Mouse (Mus musculus): ENCODE measurements at regions not wholly inside any gene's neighbourhood (a gene's known extent, or its start where the extent isn't known, plus 50 kb on each side); places are given as distances from the start of the nearest gene placed in this dataset.

- H3K27ac ChIP-seq (ENCODE audit: low read length): no peak overlapping the region
- H3K4me1 ChIP-seq (ENCODE audit: control insufficient read depth, insufficient read depth, low read length): no peaks in the 10 kb centered on the region
- no peaks in the 10 kb centered on the region for H3K27me3 ChIP-seq (ENCODE audit: control insufficient read depth, insufficient read depth, low read depth, low read length)
- ATAC-seq: no peak
- H3K9ac ChIP-seq (ENCODE audit: low read depth, low read length): no peak overlapping the region
- no peaks in the 10 kb centered on the region for H3K9me3 ChIP-seq (replicated peaks; ENCODE audit: control insufficient read depth, low read length, poor library complexity, severe bottlenecking)
- H3K4me3 ChIP-seq (ENCODE audit: low read depth, low read length): no peak overlapping the region
- 56% methylated on average over 8 of the region's 8 CpGs for WGBS
- H3K4me2 ChIP-seq (ENCODE audit: low read length): no peak overlapping the region
- no peaks in the 10 kb centered on the region for H3K36me3 ChIP-seq (ENCODE audit: control insufficient read depth, insufficient read depth, low read length)
These were observed 212.1 kb upstream of the Acvr2a start for GRCm38 (mm10) chr2:48601855-48602254.

GRCm38 (mm10) chr2:48609466-48609865 lies 204.4 kb upstream of the Acvr2a start:
- no peak overlapping the region for H3K4me2 ChIP-seq (ENCODE audit: low read length)
- no peaks in the 10 kb centered on the region for H3K9me3 ChIP-seq (replicated peaks; ENCODE audit: control insufficient read depth, low read length, poor library complexity, severe bottlenecking)
- H3K27ac ChIP-seq (ENCODE audit: low read length): no peak overlapping the region
- no peak for ATAC-seq
- no peaks in the 10 kb centered on the region for H3K36me3 ChIP-seq (ENCODE audit: control insufficient read depth, insufficient read depth, low read length)
- WGBS: 85% methylated on average over 3 of the region's 3 CpGs
- H3K27me3 ChIP-seq (ENCODE audit: control insufficient read depth, insufficient read depth, low read depth, low read length): no peaks in the 10 kb centered on the region
- no peak overlapping the region for H3K4me3 ChIP-seq (ENCODE audit: low read depth, low read length)
- H3K9ac ChIP-seq (ENCODE audit: low read depth, low read length): no peak overlapping the region
- peaks cover 4% of the 10 kb centered on the region; the same call in 1 of the 2 replicates for H3K4me1 ChIP-seq (ENCODE audit: control insufficient read depth, insufficient read depth, low read length)

- H3K4me3 ChIP-seq (ENCODE audit: low read depth, low read length): no peak overlapping the region
- no peak overlapping the region for H3K4me2 ChIP-seq (ENCODE audit: low read length)
- H3K9me3 ChIP-seq (replicated peaks; ENCODE audit: control insufficient read depth, low read length, poor library complexity, severe bottlenecking): no peaks in the 10 kb centered on the region
- WGBS: 66% methylated on average over 3 of the region's 3 CpGs
- ATAC-seq: no peak
- H3K27me3 ChIP-seq (ENCODE audit: control insufficient read depth, insufficient read depth, low read depth, low read length): no peaks in the 10 kb centered on the region
- H3K36me3 ChIP-seq (ENCODE audit: control insufficient read depth, insufficient read depth, low read length): no peaks in the 10 kb centered on the region
- H3K9ac ChIP-seq (ENCODE audit: low read depth, low read length): no peak overlapping the region
- H3K27ac ChIP-seq (ENCODE audit: low read length): no peak overlapping the region
- peaks cover 4% of the 10 kb centered on the region; the same call in 1 of the 2 replicates for H3K4me1 ChIP-seq (ENCODE audit: control insufficient read depth, insufficient read depth, low read length)
These were observed 201.7 kb upstream of the Acvr2a start for GRCm38 (mm10) chr2:48612251-48612650.

- Histone ChIP-seq H3K36me3 (ENCODE audit: control insufficient read depth, insufficient read depth, low read length) (no peaks in the 10 kb centered on the region), H3K27ac (ENCODE audit: low read length) (no peak overlapping the region), H3K4me1 (ENCODE audit: control insufficient read depth, insufficient read depth, low read length) (peaks cover 5% of the 10 kb centered on the region), H3K27me3 (ENCODE audit: control insufficient read depth, insufficient read depth, low read depth, low read length) (no peaks in the 10 kb centered on the region), H3K4me2 (ENCODE audit: low read length) (no peak overlapping the region), H3K4me3 (ENCODE audit: low read depth, low read length) (no peak overlapping the region), H3K9me3 (replicated peaks; ENCODE audit: control insufficient read depth, low read length, poor library complexity, severe bottlenecking) (no peaks in the 10 kb centered on the region), H3K9ac (ENCODE audit: low read depth, low read length) (no peak overlapping the region)
- no peak for ATAC-seq
- WGBS: 39% methylated on average over 3 of the region's 3 CpGs
These were observed 196.7 kb upstream of the Acvr2a start for GRCm38 (mm10) chr2:48617141-48617699.

GRCm38 (mm10) chr2:48619042-48619441 lies 194.9 kb upstream of the Acvr2a start:
- ATAC-seq: no peak
- 79% methylated on average over 5 of the region's 5 CpGs for WGBS

GRCm38 (mm10) chr2:48620815-48621214 lies 193.1 kb upstream of the Acvr2a start:
- Histone ChIP-seq H3K4me3 (ENCODE audit: low read depth, low read length) (no peak overlapping the region), H3K9me3 (replicated peaks; ENCODE audit: control insufficient read depth, low read length, poor library complexity, severe bottlenecking) (no peaks in the 10 kb centered on the region), H3K27me3 (ENCODE audit: control insufficient read depth, insufficient read depth, low read depth, low read length) (no peaks in the 10 kb centered on the region), H3K9ac (ENCODE audit: low read depth, low read length) (no peak overlapping the region), H3K27ac (ENCODE audit: low read length) (no peak overlapping the region), H3K4me1 (ENCODE audit: control insufficient read depth, insufficient read depth, low read length) (peaks cover 5% of the 10 kb centered on the region), H3K36me3 (ENCODE audit: control insufficient read depth, insufficient read depth, low read length) (no peaks in the 10 kb centered on the region), H3K4me2 (ENCODE audit: low read length) (no peak overlapping the region)
- no peak for ATAC-seq
- 58% methylated on average over 3 of the region's 3 CpGs for WGBS

More at GRCm38 (mm10) chr2:48619042-48619441, 194.9 kb upstream of the Acvr2a start:
- H3K4me3 ChIP-seq (ENCODE audit: low read depth, low read length): no peak overlapping the region
- no peak overlapping the region for H3K27ac ChIP-seq (ENCODE audit: low read length)
- H3K4me1 ChIP-seq (ENCODE audit: control insufficient read depth, insufficient read depth, low read length): peaks cover 5% of the 10 kb centered on the region
- no peak overlapping the region for H3K9ac ChIP-seq (ENCODE audit: low read depth, low read length)
- H3K27me3 ChIP-seq (ENCODE audit: control insufficient read depth, insufficient read depth, low read depth, low read length): no peaks in the 10 kb centered on the region
- no peaks in the 10 kb centered on the region for H3K36me3 ChIP-seq (ENCODE audit: control insufficient read depth, insufficient read depth, low read length)
- H3K4me2 ChIP-seq (ENCODE audit: low read length): no peak overlapping the region
- no peaks in the 10 kb centered on the region for H3K9me3 ChIP-seq (replicated peaks; ENCODE audit: control insufficient read depth, low read length, poor library complexity, severe bottlenecking)

GRCm38 (mm10) chr2:48622316-48622715 lies 191.6 kb upstream of the Acvr2a start:
- H3K36me3 ChIP-seq (ENCODE audit: control insufficient read depth, insufficient read depth, low read length): no peaks in the 10 kb centered on the region
- no peaks in the 10 kb centered on the region for H3K9me3 ChIP-seq (replicated peaks; ENCODE audit: control insufficient read depth, low read length, poor library complexity, severe bottlenecking)
- H3K4me1 ChIP-seq (ENCODE audit: control insufficient read depth, insufficient read depth, low read length): peaks cover 5% of the 10 kb centered on the region
- ATAC-seq: no peak
- H3K27me3 ChIP-seq (ENCODE audit: control insufficient read depth, insufficient read depth, low read depth, low read length): no peaks in the 10 kb centered on the region
- H3K27ac ChIP-seq (ENCODE audit: low read length): no peak overlapping the region
- WGBS: 80% methylated on average over 1 of the region's 1 CpGs
- no peak overlapping the region for H3K4me3 ChIP-seq (ENCODE audit: low read depth, low read length)
- no peak overlapping the region for H3K4me2 ChIP-seq (ENCODE audit: low read length)
- no peak overlapping the region for H3K9ac ChIP-seq (ENCODE audit: low read depth, low read length)

- Histone ChIP-seq H3K36me3 (ENCODE audit: control insufficient read depth, insufficient read depth, low read length) (no peaks in the 10 kb centered on the region), H3K9ac (ENCODE audit: low read depth, low read length) (no peak overlapping the region), H3K4me2 (ENCODE audit: low read length) (no peak overlapping the region), H3K27me3 (ENCODE audit: control insufficient read depth, insufficient read depth, low read depth, low read length) (no peaks in the 10 kb centered on the region), H3K9me3 (replicated peaks; ENCODE audit: control insufficient read depth, low read length, poor library complexity, severe bottlenecking) (no peaks in the 10 kb centered on the region), H3K27ac (ENCODE audit: low read length) (no peak overlapping the region), H3K4me1 (ENCODE audit: control insufficient read depth, insufficient read depth, low read length) (peaks cover 5% of the 10 kb centered on the region), H3K4me3 (ENCODE audit: low read depth, low read length) (no peak overlapping the region)
- WGBS: 65% methylated on average over 6 of the region's 6 CpGs
- ATAC-seq: no peak
These were observed 189.9 kb upstream of the Acvr2a start for GRCm38 (mm10) chr2:48624040-48624439.

- H3K9me3 ChIP-seq (replicated peaks; ENCODE audit: control insufficient read depth, low read length, poor library complexity, severe bottlenecking): no peaks in the 10 kb centered on the region
- no peak overlapping the region for H3K4me3 ChIP-seq (ENCODE audit: low read depth, low read length)
- 80% methylated on average over 2 of the region's 2 CpGs for WGBS
- no peaks in the 10 kb centered on the region for H3K36me3 ChIP-seq (ENCODE audit: control insufficient read depth, insufficient read depth, low read length)
- H3K27ac ChIP-seq (ENCODE audit: low read length): no peak overlapping the region
- H3K9ac ChIP-seq (ENCODE audit: low read depth, low read length): no peak overlapping the region
- H3K4me1 ChIP-seq (ENCODE audit: control insufficient read depth, insufficient read depth, low read length): peaks cover 7% of the 10 kb centered on the region
- ATAC-seq: no peak
- no peak overlapping the region for H3K4me2 ChIP-seq (ENCODE audit: low read length)
- H3K27me3 ChIP-seq (ENCODE audit: control insufficient read depth, insufficient read depth, low read depth, low read length): no peaks in the 10 kb centered on the region
These were observed 189.4 kb upstream of the Acvr2a start for GRCm38 (mm10) chr2:48624461-48624860.

Measured in midbrain, embryonic 16.5 days (tissue).